Mouse (Mus musculus): Measurements from ENCODE around the gene Olfr157. TPM values are rescaled to one million over a fixed set of nuclear protein-coding genes. Genes with fewer than 3 reads are reported as not detected.

Olfr157 gene
- polyA plus RNA-seq (2012; ENCODE audit: insufficient read depth, insufficient read length, low replicate concordance, missing spikeins): not detected in 2 replicates

DNA sequence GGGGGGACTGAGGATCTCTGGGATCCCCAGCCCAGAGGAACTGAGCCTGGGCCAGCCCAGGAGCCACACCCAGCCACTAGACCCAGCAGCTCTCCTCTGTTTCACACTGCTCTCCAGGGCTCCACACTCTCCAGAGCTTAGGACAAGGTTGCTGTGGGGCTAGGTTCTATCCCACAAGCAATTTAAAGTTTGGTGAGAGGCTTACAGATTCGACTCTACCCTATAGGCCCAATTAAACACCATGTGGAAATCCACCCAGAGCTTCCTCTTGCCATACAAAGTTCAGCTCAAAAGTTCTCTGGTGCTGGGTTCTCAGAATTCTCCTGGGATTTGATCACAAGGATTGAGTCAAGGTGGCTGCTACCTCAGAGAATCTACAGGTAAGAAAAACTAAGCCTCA is at the start of gene Olfr157:
Gene Olfr157 (minus strand): TSS at position 101 of the 400 bp plus-strand sequence.
- no peaks in the 10 kb centered on the region for H3K4me1 ChIP-seq (ENCODE audit: control insufficient read depth, insufficient read depth, low read length)
- TF ChIP-seq CTCF (IDR thresholded peaks at IDR 0.05; ENCODE audit: insufficient read depth, low read depth, low read length) (no peak), POLR2A (IDR thresholded peaks at IDR 0.05; ENCODE audit: insufficient read depth, low read depth, low read length) (no peak)

DNA sequence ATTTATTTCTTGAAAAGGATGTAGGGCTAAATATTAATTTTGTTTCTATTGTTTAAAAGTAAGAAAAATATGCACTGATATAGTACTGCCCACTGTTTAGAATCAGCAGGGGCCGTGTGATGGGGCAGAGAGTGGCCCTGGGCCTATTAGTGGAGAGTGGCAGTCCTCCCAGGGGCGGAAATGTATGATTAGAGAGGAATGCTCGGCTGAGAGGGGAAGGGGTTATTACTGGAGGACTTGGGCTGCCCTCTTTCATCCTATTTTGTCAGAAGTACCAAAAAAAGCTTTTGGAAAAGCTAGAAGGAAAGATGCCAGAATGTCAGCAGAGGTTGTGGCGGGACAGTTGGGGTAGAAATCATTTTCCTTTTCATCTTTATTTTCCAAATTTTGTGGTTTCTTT is 44.2 kb upstream of the Olfr157 start:
- peaks cover 5% of the 10 kb centered on the region for H3K4me1 ChIP-seq (ENCODE audit: control insufficient read depth, insufficient read depth, low read length)
- TF ChIP-seq POLR2A (IDR thresholded peaks at IDR 0.05; ENCODE audit: insufficient read depth, low read depth, low read length): no peak
- TF ChIP-seq CTCF (IDR thresholded peaks at IDR 0.05; ENCODE audit: insufficient read depth, low read depth, low read length): no peak
- H3K27ac ChIP-seq (ENCODE audit: insufficient read depth, low read depth, low read length): no peak overlapping the region
- H3K4me3 ChIP-seq (ENCODE audit: insufficient read depth, low read depth, low read length): no peak overlapping the region
- WGBS: 57% methylated on average over 4 of the region's 4 CpGs

More for the DNA sequence above, at the start of gene Olfr157:
- no peak within 1 kb of the TSS for H3K27ac ChIP-seq (ENCODE audit: insufficient read depth, low read depth, low read length)
- 57% methylated on average over 1 of the region's 1 CpGs for WGBS
- no peak within 1 kb of the TSS for H3K4me3 ChIP-seq (ENCODE audit: insufficient read depth, low read depth, low read length)

DNA sequence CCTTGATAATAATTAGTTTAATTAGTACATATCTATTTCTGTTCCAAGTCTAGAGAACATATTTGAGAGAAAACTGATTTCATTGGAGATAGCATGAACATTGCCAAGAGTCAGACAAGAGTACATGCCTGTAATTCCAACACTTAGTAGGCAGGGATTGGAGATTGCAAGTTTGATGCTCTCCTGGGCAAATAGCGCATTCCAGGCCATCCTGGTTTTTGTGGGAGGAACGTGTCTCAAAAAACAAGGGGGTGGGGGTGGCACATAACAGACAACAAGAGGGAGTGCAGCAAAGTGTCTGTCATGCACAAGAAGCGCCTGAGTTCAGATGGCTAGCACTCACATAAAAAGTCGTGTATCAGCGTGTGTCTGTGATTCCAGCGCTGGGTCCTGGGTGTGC is 39.6 kb upstream of the Olfr157 start:
- Histone ChIP-seq H3K27ac (ENCODE audit: insufficient read depth, low read depth, low read length) (no peak overlapping the region), H3K4me1 (ENCODE audit: control insufficient read depth, insufficient read depth, low read length) (peaks cover 3% of the 10 kb centered on the region), H3K4me3 (ENCODE audit: insufficient read depth, low read depth, low read length) (no peak overlapping the region)
- no peak for TF ChIP-seq CTCF (IDR thresholded peaks at IDR 0.05; ENCODE audit: insufficient read depth, low read depth, low read length)
- TF ChIP-seq POLR2A (IDR thresholded peaks at IDR 0.05; ENCODE audit: insufficient read depth, low read depth, low read length): no peak
- 91% methylated on average over 6 of the region's 6 CpGs for WGBS

DNA sequence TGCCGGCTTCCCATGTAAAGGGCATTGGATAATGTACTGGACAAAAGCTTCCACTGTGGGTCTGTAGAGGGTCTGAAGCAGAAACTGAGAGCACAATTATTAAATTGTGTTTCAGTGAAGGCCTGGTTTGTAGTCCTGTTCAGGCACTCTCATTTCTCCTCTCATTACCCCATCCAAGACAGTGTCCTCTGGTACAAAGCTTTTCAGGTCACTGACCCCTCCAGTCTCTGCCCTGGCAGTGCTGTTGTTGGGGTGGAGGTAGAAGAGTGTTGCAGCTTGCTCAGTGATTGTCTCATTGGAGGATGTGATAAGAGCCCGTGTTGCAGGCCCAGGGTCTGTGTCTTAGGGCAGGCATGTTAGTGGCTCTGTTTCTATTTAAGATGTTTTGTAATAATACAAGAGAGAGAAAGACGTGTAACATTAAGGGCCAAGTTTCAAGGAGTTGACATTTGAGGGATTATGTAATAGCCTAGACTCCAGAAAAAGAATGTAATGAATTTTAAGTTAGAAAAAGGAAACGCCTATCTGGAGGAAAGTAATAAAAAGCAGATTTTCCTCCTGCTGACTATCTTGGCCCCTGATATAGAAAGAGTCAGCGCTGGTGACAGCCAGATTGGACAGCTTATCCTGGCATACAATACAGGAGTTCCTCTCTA is 38.2 kb upstream of the Olfr157 start:
- WGBS: 62% methylated on average over 5 of the region's 5 CpGs
- H3K4me1 ChIP-seq (ENCODE audit: control insufficient read depth, insufficient read depth, low read length): no peaks in the 10 kb centered on the region; the same call in 1 of the 2 replicates
- TF ChIP-seq POLR2A (IDR thresholded peaks at IDR 0.05; ENCODE audit: insufficient read depth, low read depth, low read length) (no peak), CTCF (IDR thresholded peaks at IDR 0.05; ENCODE audit: insufficient read depth, low read depth, low read length) (no peak)
- no peak overlapping the region for H3K4me3 ChIP-seq (ENCODE audit: insufficient read depth, low read depth, low read length)
- H3K27ac ChIP-seq (ENCODE audit: insufficient read depth, low read depth, low read length): no peak overlapping the region

DNA sequence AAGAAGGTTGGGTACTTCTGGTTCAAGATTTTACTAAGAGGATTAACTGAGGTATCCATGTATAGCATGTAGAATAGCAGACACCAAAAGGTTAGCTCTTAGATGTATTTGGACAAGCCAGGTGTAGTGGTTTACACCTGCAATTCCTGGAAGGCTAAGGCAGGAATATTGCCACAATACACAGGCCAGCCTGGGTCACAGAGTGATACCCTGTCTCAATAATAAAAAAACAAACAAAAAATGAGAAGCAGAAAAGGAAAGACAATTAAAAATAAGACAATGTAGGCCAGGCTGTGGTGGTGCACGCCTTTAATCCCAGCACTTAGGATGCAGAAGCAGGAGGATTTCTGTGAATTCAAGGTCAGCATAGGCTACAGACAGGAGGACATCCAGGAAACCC is 37.2 kb upstream of the Olfr157 start:
- TF ChIP-seq CTCF (IDR thresholded peaks at IDR 0.05; ENCODE audit: insufficient read depth, low read depth, low read length) (no peak), POLR2A (IDR thresholded peaks at IDR 0.05; ENCODE audit: insufficient read depth, low read depth, low read length) (no peak)
- no peaks in the 10 kb centered on the region; the same call in 1 of the 2 replicates for H3K4me1 ChIP-seq (ENCODE audit: control insufficient read depth, insufficient read depth, low read length)
- WGBS: 98% methylated on average over 1 of the region's 1 CpGs
- no peak overlapping the region for H3K27ac ChIP-seq (ENCODE audit: insufficient read depth, low read depth, low read length)
- H3K4me3 ChIP-seq (ENCODE audit: insufficient read depth, low read depth, low read length): no peak overlapping the region

DNA sequence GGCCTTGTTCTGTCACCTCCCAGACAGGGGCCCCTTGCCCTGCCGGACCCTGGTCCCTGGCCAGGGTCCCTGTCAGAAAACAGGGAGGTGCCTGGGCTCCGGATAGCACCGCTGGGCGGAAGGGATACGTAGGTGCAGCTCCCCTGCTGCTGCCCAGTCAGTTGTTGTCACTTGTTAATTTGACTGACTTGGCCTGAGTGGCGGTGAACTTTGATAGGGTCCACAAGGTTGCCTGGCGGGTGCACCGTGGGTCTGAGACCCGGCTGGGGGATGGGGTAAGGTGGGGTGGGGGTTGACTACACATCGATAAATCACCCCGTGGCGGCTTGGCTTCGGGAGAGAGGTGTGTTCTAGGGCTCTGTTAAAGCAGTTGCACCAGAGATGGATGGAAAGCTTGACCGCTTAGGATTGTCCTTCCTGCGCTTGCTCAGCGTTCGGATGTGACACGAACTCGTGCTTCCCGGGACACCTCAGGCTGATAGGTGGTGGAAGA is 36.0 kb upstream of the Olfr157 start:
- no peaks in the 10 kb centered on the region; the same call in 1 of the 2 replicates for H3K4me1 ChIP-seq (ENCODE audit: control insufficient read depth, insufficient read depth, low read length)
- no peak overlapping the region for H3K27ac ChIP-seq (ENCODE audit: insufficient read depth, low read depth, low read length)
- WGBS: 1% methylated on average over 20 of the region's 20 CpGs
- H3K4me3 ChIP-seq (ENCODE audit: insufficient read depth, low read depth, low read length): peak overlapping the region; percentile 83
- no peak for TF ChIP-seq POLR2A (IDR thresholded peaks at IDR 0.05; ENCODE audit: insufficient read depth, low read depth, low read length)

DNA sequence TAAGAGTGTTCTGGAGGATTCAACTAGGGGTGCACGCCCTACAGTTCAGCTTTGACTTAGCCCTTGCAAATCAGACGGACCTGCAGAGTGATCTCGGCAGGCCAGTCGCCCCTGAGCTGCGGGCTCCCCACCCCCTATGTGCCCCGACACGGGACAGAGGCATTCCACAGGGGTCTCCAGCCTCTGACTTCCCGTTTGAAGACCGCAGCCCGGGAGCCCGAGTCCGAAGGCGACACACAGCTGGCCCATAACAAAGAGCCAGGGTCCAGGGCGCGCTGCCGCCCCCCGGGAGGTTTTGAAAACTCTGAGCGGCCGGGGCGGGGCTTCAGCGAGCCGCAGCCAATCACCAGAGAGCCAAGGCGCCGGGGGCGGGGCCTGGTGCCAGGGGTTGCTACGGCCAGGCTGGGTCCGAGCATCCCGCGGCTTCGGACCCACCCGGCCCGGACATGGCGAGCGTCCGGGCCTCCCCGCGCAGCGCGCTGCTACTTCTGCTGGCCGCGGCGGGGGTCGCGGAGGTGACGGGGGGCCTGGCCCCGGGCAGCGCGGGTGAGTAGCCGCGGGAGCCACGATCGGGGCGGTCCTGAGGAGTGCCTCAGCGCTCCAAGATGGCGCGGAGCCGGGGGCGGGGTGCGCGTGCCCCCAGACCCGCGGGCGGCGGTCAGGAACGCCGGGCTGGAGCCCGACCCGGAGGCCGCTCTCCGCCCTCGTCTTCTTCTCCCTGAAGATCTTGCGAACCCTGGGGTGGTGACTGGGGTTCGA is 35.3 kb upstream of the Olfr157 start, which contains the start of gene Reck:
Gene Reck (plus strand): TSS at position 371 of the 759 bp plus-strand sequence.
- TF ChIP-seq POLR2A (IDR thresholded peaks at IDR 0.05; ENCODE audit: insufficient read depth, low read depth, low read length) (peak; percentile 48; the same call in 1 of the 2 replicates), CTCF (IDR thresholded peaks at IDR 0.05; ENCODE audit: insufficient read depth, low read depth, low read length) (no peak)
- Histone ChIP-seq H3K4me3 (ENCODE audit: insufficient read depth, low read depth, low read length) (peak within 1 kb of the TSS; percentile 83), H3K27ac (ENCODE audit: insufficient read depth, low read depth, low read length) (no peak within 1 kb of the TSS), H3K4me1 (ENCODE audit: control insufficient read depth, insufficient read depth, low read length) (no peaks in the 10 kb centered on the region; the same call in 1 of the 2 replicates)
- 1% methylated on average over 73 of the region's 73 CpGs for WGBS

DNA sequence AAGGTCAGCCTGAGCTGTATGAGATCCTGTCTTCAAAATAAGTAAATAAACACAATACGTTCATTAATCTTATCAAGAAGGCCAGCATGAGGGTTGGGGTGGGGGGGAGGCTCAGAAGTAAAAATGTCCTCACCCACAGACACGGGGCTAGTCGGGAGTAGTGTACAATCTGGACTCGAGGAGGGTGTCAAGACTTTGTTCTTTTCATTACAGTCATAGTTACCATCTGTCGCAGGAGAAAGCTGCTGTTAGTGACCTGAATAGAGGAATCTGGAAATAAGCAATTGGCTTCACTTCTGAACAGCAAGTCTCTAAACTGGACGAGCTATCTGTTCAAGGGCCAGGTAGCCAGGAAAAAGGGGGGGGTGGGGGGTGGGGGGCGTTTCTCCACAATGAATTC is 34.5 kb upstream of the Olfr157 start:
- WGBS: 41% methylated on average over 7 of the region's 7 CpGs
- TF ChIP-seq POLR2A (IDR thresholded peaks at IDR 0.05; ENCODE audit: insufficient read depth, low read depth, low read length) (no peak), CTCF (IDR thresholded peaks at IDR 0.05; ENCODE audit: insufficient read depth, low read depth, low read length) (no peak)
- no peak overlapping the region for H3K4me3 ChIP-seq (ENCODE audit: insufficient read depth, low read depth, low read length)
- H3K4me1 ChIP-seq (ENCODE audit: control insufficient read depth, insufficient read depth, low read length): no peaks in the 10 kb centered on the region; the same call in 1 of the 2 replicates
- H3K27ac ChIP-seq (ENCODE audit: insufficient read depth, low read depth, low read length): no peak overlapping the region

DNA sequence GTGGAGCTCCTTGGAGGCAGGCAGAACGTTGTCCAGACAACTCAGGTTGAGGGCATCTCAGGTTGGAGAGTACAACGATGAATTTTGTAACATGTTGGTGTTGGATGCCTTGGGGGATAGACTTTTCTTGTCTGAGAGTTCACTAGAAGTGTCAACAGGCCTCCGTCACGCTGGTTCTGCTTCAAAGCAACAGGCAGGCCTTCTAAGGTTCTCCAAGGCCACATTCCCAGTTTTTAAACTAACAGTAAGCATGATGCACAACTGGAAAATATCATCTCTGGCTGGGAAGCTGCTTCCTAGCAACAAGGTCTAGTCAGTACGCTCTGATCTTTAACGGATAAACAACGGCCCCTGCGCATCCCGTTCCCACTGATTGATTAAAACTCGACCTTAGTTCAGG is 29.8 kb upstream of the Olfr157 start:
- no peak for TF ChIP-seq CTCF (IDR thresholded peaks at IDR 0.05; ENCODE audit: insufficient read depth, low read depth, low read length)
- no peak for TF ChIP-seq POLR2A (IDR thresholded peaks at IDR 0.05; ENCODE audit: insufficient read depth, low read depth, low read length)
- Histone ChIP-seq H3K4me3 (ENCODE audit: insufficient read depth, low read depth, low read length) (no peak overlapping the region), H3K4me1 (ENCODE audit: control insufficient read depth, insufficient read depth, low read length) (no peaks in the 10 kb centered on the region), H3K27ac (ENCODE audit: insufficient read depth, low read depth, low read length) (no peak overlapping the region)
- WGBS: 92% methylated on average over 10 of the region's 10 CpGs
